ENCODE assay signal across 18 mouse cellular contexts in genomic region chr4:153951692-153952091, GRCm38 (mm10). TPM values are rescaled to one million over a fixed set of nuclear protein-coding genes. Genes with fewer than 3 reads are reported as not detected.
DNase-seq lines count a peak whose midpoint lies in the region; ATAC-seq and TF ChIP-seq lines count a peak whose summit lies in the region.
"Had no signal": no experiment of that assay in that cellular context is flagged by ENCODE, and none has a peak within 500 bp of the region (broad histone marks: within the 10 kb centered on the region; RNA-seq: fewer than 3 reads in every experiment).

No protein-coding gene starts in this region.

- no peak overlapping the region for H3K9ac ChIP-seq in limb, embryonic 14.5 days (ENCODE audit: low read depth, low read length, severe bottlenecking)
- H3K9ac ChIP-seq in forebrain, embryonic 15.5 days (replicated peaks): no peak overlapping the region
- H3K9ac ChIP-seq: heart, embryonic 13.5 days; limb, embryonic 13.5 days had no signal

- H3K27me3 ChIP-seq in limb, embryonic 14.5 days (ENCODE audit: control insufficient read depth, insufficient read depth, low read length): no peaks in the 10 kb centered on the region
- peaks cover 14% of the 10 kb centered on the region for H3K27me3 ChIP-seq in limb, embryonic 10.5 days (ENCODE audit: low read depth, poor library complexity, severe bottlenecking)
- peaks cover 5% of the 10 kb centered on the region; the same call in 1 of the 2 replicates for H3K27me3 ChIP-seq in forebrain, embryonic 15.5 days

- peaks cover 6% of the 10 kb centered on the region; the same call in 1 of the 2 replicates for H3K4me1 ChIP-seq in limb, embryonic 14.5 days (ENCODE audit: control insufficient read depth, insufficient read depth, low read length)
- H3K4me1 ChIP-seq in limb, embryonic 10.5 days: peaks cover 19% of the 10 kb centered on the region
- H3K4me1 ChIP-seq in forebrain, embryonic 15.5 days: no peaks in the 10 kb centered on the region; the same call in 1 of the 2 replicates
- H3K4me1 ChIP-seq: heart, embryonic 13.5 days had no signal

- no peak for ATAC-seq in limb, embryonic 14.5 days (ENCODE audit: low FRiP score, low read depth)
- ATAC-seq in forebrain, embryonic 15.5 days (replicated peaks): no peak
- ATAC-seq: intestine, embryonic 16.5 days had no signal

- no peak overlapping the region for H3K27ac ChIP-seq in limb, embryonic 14.5 days (replicated peaks; ENCODE audit: low read depth, low read length)
- no peak overlapping the region for H3K27ac ChIP-seq in limb, embryonic 10.5 days
- H3K27ac ChIP-seq in forebrain, embryonic 15.5 days (replicated peaks): peak overlapping the region; percentile 34
- H3K27ac ChIP-seq: heart, embryonic 13.5 days had no signal

- H3K9me3 ChIP-seq in limb, embryonic 14.5 days (ENCODE audit: control insufficient read depth, low read length): no peaks in the 10 kb centered on the region
- H3K9me3 ChIP-seq in limb, embryonic 10.5 days (replicated peaks): no peaks in the 10 kb centered on the region
- no peaks in the 10 kb centered on the region for H3K9me3 ChIP-seq in forebrain, embryonic 15.5 days
- H3K9me3 ChIP-seq: heart, embryonic 13.5 days; limb, embryonic 13.5 days; megakaryocyte, embryonic 14.5 days had no signal

- H3K36me3 ChIP-seq in limb, embryonic 14.5 days (ENCODE audit: control insufficient read depth, insufficient read depth, low read length): no peaks in the 10 kb centered on the region
- no peaks in the 10 kb centered on the region for H3K36me3 ChIP-seq in limb, embryonic 10.5 days
- no peaks in the 10 kb centered on the region for H3K36me3 ChIP-seq in forebrain, embryonic 15.5 days
- H3K36me3 ChIP-seq: heart, embryonic 13.5 days; limb, embryonic 13.5 days had no signal

- H3K4me3 ChIP-seq in limb, embryonic 14.5 days (replicated peaks; ENCODE audit: low read length): no peak overlapping the region
- no peak overlapping the region for H3K4me3 ChIP-seq in limb, embryonic 10.5 days
- H3K4me3 ChIP-seq in forebrain, embryonic 15.5 days: no peak overlapping the region
- H3K4me3 ChIP-seq: heart, embryonic 13.5 days; limb, embryonic 13.5 days; megakaryocyte, embryonic 14.5 days had no signal

- 7% methylated on average over 5 of the region's 5 CpGs for WGBS in limb, embryonic 14.5 days
- WGBS in limb, embryonic 10.5 days: 27% methylated on average over 5 of the region's 5 CpGs
- WGBS in forebrain, embryonic 15.5 days: 15% methylated on average over 5 of the region's 5 CpGs

- no peak overlapping the region for H3K4me2 ChIP-seq in limb, embryonic 14.5 days (replicated peaks; ENCODE audit: low read depth, low read length, severe bottlenecking)
- H3K4me2 ChIP-seq in forebrain, embryonic 15.5 days (replicated peaks): no peak overlapping the region
- H3K4me2 ChIP-seq: heart, embryonic 13.5 days; limb, embryonic 13.5 days had no signal

- DNase-seq in limb, embryonic 14.5 days (ENCODE audit: low spot score): peak; percentile 38
- DNase-seq in limb, embryonic 10.5 days (ENCODE audit: low spot score): no peak
- DNase-seq in MN1 (ENCODE audit: low spot score) (peak; percentile 43), NIH3T3 (ENCODE audit: low read depth) (peak; percentile 8)
- DNase-seq in layer of hippocampus, postnatal 14 days (ENCODE audit: low spot score in 2 of 2): no peak
- DNase-seq in ovary, adult 18-20 months (ENCODE audit: low spot score): no peak
- DNase-seq: cerebellum, adult 9-11 months; heart, adult 11 months; heart, postnatal 4 days; kidney, postnatal 25 days; lung, postnatal 10 days; right cerebral cortex, postnatal 4 days; thymus, postnatal 36 days had no signal

- no peak for TF ChIP-seq POLR2A in limb, embryonic 14.5 days (IDR thresholded peaks at IDR 0.05; ENCODE audit: borderline replicate concordance, extremely low read depth, insufficient read depth, insufficient read length)

RNA-seq across cellular contexts. Expression of gene A430005L14Rik, which starts 5.3 kb away (rescaled TPM):
- polyA plus RNA-seq in limb, embryonic 14.5 days (2012; rRNA removed): 43.5 and 44.4 TPM in 2 replicates
- 70.8 and 71.6 TPM in 2 replicates for polyA plus RNA-seq in limb, embryonic 14.5 days (2014; fragmentation: Nextera tagmentation; extraction: Ambion mirVana)
- polyA plus RNA-seq in limb, embryonic 10.5 days (2016; fragmentation: Nextera tagmentation; extraction: Ambion mirVana): 147 and 162 TPM in 2 replicates
- polyA plus RNA-seq in forebrain, embryonic 15.5 days (2015; fragmentation: Nextera tagmentation; extraction: Ambion mirVana): 64.8 and 69.1 TPM in 2 replicates
- total RNA-seq in layer of hippocampus, postnatal 14 days (2021): 10 to 100 TPM; 17.9 to 20.8 TPM

RNA-seq across cellular contexts. Expression of gene Dffb, which starts 23.2 kb away (rescaled TPM):
- polyA plus RNA-seq in limb, embryonic 14.5 days (2012; rRNA removed): 28.8 and 39.6 TPM in 2 replicates
- polyA plus RNA-seq in limb, embryonic 14.5 days (2014; fragmentation: Nextera tagmentation; extraction: Ambion mirVana): 10.5 and 12.0 TPM in 2 replicates
- 14.8 TPM in 2 replicates for polyA plus RNA-seq in limb, embryonic 10.5 days (2016; fragmentation: Nextera tagmentation; extraction: Ambion mirVana)
- polyA plus RNA-seq in forebrain, embryonic 15.5 days (2015; fragmentation: Nextera tagmentation; extraction: Ambion mirVana): 11.8 and 12.8 TPM in 2 replicates
- total RNA-seq in layer of hippocampus, postnatal 14 days (2021): 10 to 100 TPM; 10.0 to 16.9 TPM

RNA-seq across cellular contexts. Expression of gene Cep104, which starts 23.3 kb away (rescaled TPM):
- polyA plus RNA-seq in limb, embryonic 14.5 days (2012; rRNA removed): 13.3 and 14.0 TPM in 2 replicates
- polyA plus RNA-seq in limb, embryonic 14.5 days (2014; fragmentation: Nextera tagmentation; extraction: Ambion mirVana): 13.9 and 18.0 TPM in 2 replicates
- polyA plus RNA-seq in limb, embryonic 10.5 days (2016; fragmentation: Nextera tagmentation; extraction: Ambion mirVana): 21.0 and 22.3 TPM in 2 replicates
- 20.0 and 21.7 TPM in 2 replicates for polyA plus RNA-seq in forebrain, embryonic 15.5 days (2015; fragmentation: Nextera tagmentation; extraction: Ambion mirVana)
- 10 to 100 TPM; 28.8 to 29.4 TPM for total RNA-seq in layer of hippocampus, postnatal 14 days (2021)

RNA-seq across cellular contexts. Expression of gene Lrrc47, which starts 59.8 kb away (rescaled TPM):
- polyA plus RNA-seq in limb, embryonic 14.5 days (2012; rRNA removed): 49.2 and 59.0 TPM in 2 replicates
- 11.8 and 12.3 TPM in 2 replicates for polyA plus RNA-seq in limb, embryonic 14.5 days (2014; fragmentation: Nextera tagmentation; extraction: Ambion mirVana)
- 28.3 and 32.2 TPM in 2 replicates for polyA plus RNA-seq in limb, embryonic 10.5 days (2016; fragmentation: Nextera tagmentation; extraction: Ambion mirVana)
- polyA plus RNA-seq in forebrain, embryonic 15.5 days (2015; fragmentation: Nextera tagmentation; extraction: Ambion mirVana): 25.8 TPM in 2 replicates
- 10 to 100 TPM; 49.4 to 67.7 TPM for total RNA-seq in layer of hippocampus, postnatal 14 days (2021)

Comparison
In these comparisons a context has a peak if more than half of its experiments do, and no peak if none do; other contexts are left out.
1. DNase-seq: peak in limb, embryonic 14.5 days (single experiment), MN1 (single experiment) and NIH3T3 (single experiment); none in limb, embryonic 10.5 days (single experiment), layer of hippocampus, postnatal 14 days (0 of 2) and ovary, adult 18-20 months (single experiment).